Mouse (Mus musculus) small intestine, adult 2 months (tissue): ENCODE results near the gene Tet2.

ENCODE experiments used
- CTCF ChIP-seq: fragments of 200-500 bp; IDR thresholded peaks from 2 replicates; pipeline ENCODE4 v1.5.1; 2012; ENCODE audit warnings: low read depth, mild to moderate bottlenecking, control low read depth, inconsistent platforms, low read length, moderate library complexity, mixed read lengths; ENCODE audit not compliant: insufficient replicate concordance, insufficient read length; ENCODE audit errors: extremely low read depth
- POLR2A ChIP-seq: fragments of 200-500 bp; IDR thresholded peaks from 2 replicates; pipeline ENCODE4 v1.6.1; 2012; ENCODE audit warnings: low read depth, mild to moderate bottlenecking, control low read depth, inconsistent platforms, low read length, moderate library complexity

DNA sequence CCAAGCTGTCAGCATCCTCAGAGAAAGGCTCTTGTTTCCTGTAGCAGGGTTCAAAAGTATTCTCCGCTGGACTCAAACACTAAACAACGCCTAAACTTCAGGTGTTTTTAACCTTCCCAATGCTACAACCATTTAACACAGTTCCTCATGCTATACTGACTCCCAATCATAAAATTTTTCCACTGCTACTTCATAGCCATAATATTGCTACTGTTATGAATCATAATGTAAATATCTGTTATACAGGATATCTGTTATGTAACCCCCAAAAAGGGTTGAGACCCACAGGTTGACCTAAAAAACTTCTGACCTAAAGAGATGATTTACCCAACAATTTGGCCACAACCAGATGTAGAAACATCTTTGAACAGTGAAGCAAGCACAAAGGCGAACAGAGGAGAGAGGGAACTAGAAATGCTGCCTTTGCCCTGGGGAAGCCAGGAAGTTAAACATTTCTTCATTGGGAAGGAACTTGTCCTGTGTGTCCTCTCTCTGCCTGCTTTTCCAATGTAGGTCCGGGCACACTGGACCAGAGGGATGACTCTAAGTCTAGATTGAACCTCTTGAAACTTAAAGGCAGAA, 108.6 kb downstream of the Tet2 start:
- TF ChIP-seq CTCF (no peak), POLR2A (no peak)
